11 mouse cellular contexts compared by ENCODE assay signal in the genomic region with DNA sequence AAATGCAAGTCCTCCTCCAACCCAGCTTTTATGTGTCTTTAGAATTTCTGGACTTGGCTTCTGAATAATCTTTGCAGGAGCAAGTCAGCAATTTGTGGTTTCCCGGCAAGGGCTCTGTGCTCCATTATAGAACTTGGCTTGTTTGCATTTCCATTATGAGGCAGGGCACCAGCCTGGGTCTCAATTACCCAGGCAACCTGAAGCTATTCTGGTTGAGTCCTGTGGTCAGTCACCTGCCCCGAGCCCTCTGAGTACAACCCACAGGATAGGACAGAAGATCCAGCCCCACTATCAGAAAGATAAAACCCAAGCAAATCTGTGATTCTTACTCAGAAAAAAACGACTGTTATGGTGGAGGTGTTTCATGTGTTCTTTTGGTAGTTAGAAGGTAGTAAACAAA. TPM values are rescaled to one million over a fixed set of nuclear protein-coding genes. Genes with fewer than 3 reads are reported as not detected.
"Had no signal": no experiment of that assay in that cellular context is flagged by ENCODE, and none has a peak within 500 bp of the region (broad histone marks: within the 10 kb centered on the region; RNA-seq: fewer than 3 reads in every experiment).

No protein-coding gene starts in this region.

- H3K9me3 ChIP-seq: lung, embryonic 15.5 days; megakaryocyte, embryonic 14.5 days; midbrain, embryonic 13.5 days; midbrain, embryonic 15.5 days; neural tube, embryonic 12.5 days; stomach, embryonic 15.5 days had no signal

- ATAC-seq: lung, postnatal 0 days; midbrain, embryonic 13.5 days; midbrain, embryonic 15.5 days had no signal

- H3K27ac ChIP-seq: lung, embryonic 15.5 days; macrophage; midbrain, embryonic 13.5 days; midbrain, embryonic 15.5 days; neural tube, embryonic 12.5 days; stomach, embryonic 15.5 days had no signal

- H3K4me2 ChIP-seq: lung, embryonic 15.5 days; midbrain, embryonic 11.5 days; midbrain, embryonic 13.5 days; midbrain, embryonic 15.5 days; neural tube, embryonic 12.5 days; stomach, embryonic 15.5 days had no signal

- H3K4me1 ChIP-seq: midbrain, embryonic 13.5 days; midbrain, embryonic 15.5 days; neural tube, embryonic 12.5 days; stomach, embryonic 15.5 days had no signal

- DNase-seq: lung, adult 2 months; thymus, adult 18-20 months had no signal

- H3K36me3 ChIP-seq: lung, embryonic 15.5 days; midbrain, embryonic 13.5 days; midbrain, embryonic 15.5 days; neural tube, embryonic 12.5 days; stomach, embryonic 15.5 days had no signal

- H3K4me3 ChIP-seq: lung, embryonic 15.5 days; megakaryocyte, embryonic 14.5 days; midbrain, embryonic 13.5 days; midbrain, embryonic 15.5 days; neural tube, embryonic 12.5 days; stomach, embryonic 15.5 days had no signal

- H3K27me3 ChIP-seq: lung, embryonic 15.5 days; midbrain, embryonic 13.5 days; midbrain, embryonic 15.5 days; neural tube, embryonic 12.5 days; stomach, embryonic 15.5 days had no signal

- H3K9ac ChIP-seq: lung, embryonic 15.5 days; midbrain, embryonic 13.5 days; midbrain, embryonic 15.5 days; neural tube, embryonic 12.5 days; stomach, embryonic 15.5 days had no signal

RNA-seq across cellular contexts. Expression of a gene that starts 56.6 kb away (rescaled TPM):
- polyA plus RNA-seq: macrophage; midbrain, embryonic 11.5 days had no signal
